Mouse (Mus musculus) heart, postnatal 0 days (tissue): ENCODE data around the gene Dctn3. TPM values are rescaled to one million over a fixed set of nuclear protein-coding genes. Genes with fewer than 3 reads are reported as not detected.

Experiments used
- ATAC-seq: fragments of 200-750 bp; cut with Nextera tagmentation; 2 replicates; pipeline ENCODE4 v1.8.0; 2017; ENCODE audit warnings: low read depth, moderate number of reproducible peaks, moderate library complexity; ENCODE audit not compliant: insufficient read depth
- DNase-seq: peaks from one replicate; pipeline ENCODE4 v3.0.0-alpha.2; 2016; ENCODE audit warnings: low spot score
- H3K27ac ChIP-seq: fragments of 300-500 bp; sonication (generic); 2 replicates; pipeline ENCODE4 v1.5.1; 2014; ENCODE audit warnings: low read depth, mild to moderate bottlenecking
- H3K27me3 ChIP-seq: fragments of 300-500 bp; sonication (generic); 2 replicates; pipeline ENCODE4 v1.6.1; 2014; ENCODE audit warnings: low read length, mixed read lengths; ENCODE audit not compliant: control insufficient read depth, insufficient read depth
- H3K36me3 ChIP-seq: fragments of 300-500 bp; sonication (generic); replicated peaks from 2 replicates; pipeline ENCODE4 v1.6.1; 2014; ENCODE audit warnings: low read length, mixed read lengths; ENCODE audit not compliant: control insufficient read depth, insufficient read depth
- H3K4me1 ChIP-seq: fragments of 300-500 bp; sonication (generic); 2 replicates; pipeline ENCODE4 v1.6.1; 2014; ENCODE audit warnings: antibody characterized with exemption; ENCODE audit not compliant: control insufficient read depth, insufficient read depth
- H3K4me2 ChIP-seq: fragments of 300-500 bp; sonication (generic); 2 replicates; pipeline ENCODE4 v1.6.1; 2014; ENCODE audit warnings: low read depth, mild to moderate bottlenecking, low read length, moderate library complexity
- H3K4me3 ChIP-seq: fragments of 300-500 bp; sonication (generic); 2 replicates; pipeline ENCODE4 v1.5.1; 2014; ENCODE audit warnings: low read depth, low read length
- H3K9ac ChIP-seq: fragments of 300-500 bp; sonication (generic); replicated peaks from 2 replicates; pipeline ENCODE4 v1.6.1; 2014; ENCODE audit warnings: low read depth, low read length, mixed read lengths
- H3K9me3 ChIP-seq: fragments of 300-500 bp; sonication (generic); replicated peaks from 2 replicates; pipeline ENCODE4 v1.6.1; 2016; ENCODE audit warnings: low read length; ENCODE audit not compliant: control insufficient read depth
- CTCF ChIP-seq: IDR thresholded peaks from 2 replicates; pipeline ENCODE4 v1.5.1; 2016; ENCODE audit warnings: antibody characterized with exemption, control low read depth, low read depth
- EP300 ChIP-seq: IDR thresholded peaks from 2 replicates; pipeline ENCODE4 v1.6.1; 2016; ENCODE audit warnings: antibody characterized with exemption, low read depth
- WGBS: fragments of 180-500 bp; shearing (Covaris S2); extraction: QIAGEN DNeasy Blood & Tissue Kit; methylation state at CpG from one replicate; pipeline ENCODE4 v1.1.7; 2014; 5-methylcytosine and 5-hydroxymethylcytosine counted together
- polyA plus RNA-seq: library from polyadenylated mRNA; unstranded; fragments of >200 nt; fragmentation: Nextera tagmentation; extraction: Ambion mirVana; gene quantifications from 2 replicates; pipeline ENCODE4 v1.2.1, GENCODE M21; 2015
- total RNA-seq: library from RNA; depleted of rRNA; stranded (reverse); fragments of >200 nt; gene quantifications from 2 replicates; pipeline ENCODE4 v1.2.3, GENCODE M21; 2014; ENCODE audit warnings: low replicate concordance

Dctn3 gene
- total and polyA plus RNA-seq, 2 experiments from 2014 or later = 121 to 161 TPM

- Histone ChIP-seq H3K9ac (no peak overlapping the region), H3K4me2 (no peak overlapping the region), H3K27me3 (no peaks in the 10 kb centered on the region), H3K36me3 (no peaks in the 10 kb centered on the region), H3K4me1 (peaks cover 10% of the 10 kb centered on the region), H3K9me3 (no peaks in the 10 kb centered on the region), H3K4me3 (no peak overlapping the region), H3K27ac (no peak overlapping the region)
- TF ChIP-seq EP300 (no peak), CTCF (no peak)
- ATAC-seq (no peak), DNase-seq (no peak)
- WGBS = 68% methylated on average over 1 of the region's 1 CpGs
These were observed 22.1 kb upstream of the Dctn3 start for GRCm38 (mm10) chr4:41745021-41745420.

GRCm38 (mm10) chr4:41744131-41744530 lies 21.2 kb upstream of the Dctn3 start:
- no peak for TF ChIP-seq CTCF
- Histone ChIP-seq H3K4me1 (peaks cover 14% of the 10 kb centered on the region), H3K36me3 (peaks cover 2% of the 10 kb centered on the region; the same call in 1 of the 2 replicates), H3K4me3 (no peak overlapping the region), H3K4me2 (no peak overlapping the region), H3K27ac (no peak overlapping the region), H3K9me3 (no peaks in the 10 kb centered on the region), H3K27me3 (no peaks in the 10 kb centered on the region), H3K9ac (no peak overlapping the region)
- no peak for ATAC-seq
- WGBS = 64% methylated on average over 2 of the region's 2 CpGs
- DNase-seq = no peak

GRCm38 (mm10) chr4:41741158-41741560 lies 18.2 kb upstream of the Dctn3 start:
- TF ChIP-seq EP300 (peak; percentile 54; the same call in 1 of the 2 replicates), CTCF (peak; percentile 16; the same call in 1 of the 2 replicates)
- under 1% methylated on average over 27 of the region's 27 CpGs for WGBS
- H3K27ac ChIP-seq = peak overlapping the region; percentile 84
- peaks cover 10% of the 10 kb centered on the region; the same call in 1 of the 2 replicates for H3K36me3 ChIP-seq
- H3K4me3 ChIP-seq = peak overlapping the region; percentile 60
- DNase-seq = peak; percentile 93
- H3K27me3 ChIP-seq = no peaks in the 10 kb centered on the region
- peak overlapping the region; percentile 69 for H3K4me2 ChIP-seq
- peak; percentile 97 for ATAC-seq
- H3K4me1 ChIP-seq = peaks cover 14% of the 10 kb centered on the region
- H3K9ac ChIP-seq = peak overlapping the region; percentile 43
- H3K9me3 ChIP-seq = no peaks in the 10 kb centered on the region

GRCm38 (mm10) chr4:41740380-41741157 lies 17.6 kb upstream of the Dctn3 start:
- ATAC-seq (peak; percentile 65), DNase-seq (peak; percentile 25)
- H3K9ac ChIP-seq = peak overlapping the region; percentile 43
- H3K36me3 ChIP-seq = peaks cover 10% of the 10 kb centered on the region; the same call in 1 of the 2 replicates
- under 1% methylated on average over 48 of the region's 48 CpGs for WGBS
- TF ChIP-seq CTCF = no peak
- TF ChIP-seq EP300 = no peak
- peak overlapping the region; percentile 84 for H3K27ac ChIP-seq
- H3K9me3 ChIP-seq = no peaks in the 10 kb centered on the region
- peaks cover 14% of the 10 kb centered on the region for H3K4me1 ChIP-seq
- H3K4me2 ChIP-seq = peak overlapping the region; percentile 69
- no peaks in the 10 kb centered on the region for H3K27me3 ChIP-seq
- H3K4me3 ChIP-seq = peak overlapping the region; percentile 60

- TF ChIP-seq CTCF (no peak), EP300 (no peak)
- no peak for ATAC-seq
- Histone ChIP-seq H3K27me3 (no peaks in the 10 kb centered on the region), H3K36me3 (peaks cover 10% of the 10 kb centered on the region; the same call in 1 of the 2 replicates), H3K4me2 (no peak overlapping the region), H3K4me1 (peaks cover 14% of the 10 kb centered on the region), H3K4me3 (no peak overlapping the region), H3K9ac (no peak overlapping the region), H3K9me3 (no peaks in the 10 kb centered on the region), H3K27ac (no peak overlapping the region)
- WGBS = 95% methylated on average over 13 of the region's 13 CpGs
- no peak for DNase-seq
These were observed 16.3 kb upstream of the Dctn3 start for GRCm38 (mm10) chr4:41739260-41739659.

- DNase-seq (no peak), ATAC-seq (no peak)
- 82% methylated on average over 1 of the region's 1 CpGs for whole genome bisulfite sequencing
- TF ChIP-seq EP300 (no peak), CTCF (no peak)
- Histone ChIP-seq H3K4me1 (peaks cover 14% of the 10 kb centered on the region), H3K36me3 (peaks cover 10% of the 10 kb centered on the region; the same call in 1 of the 2 replicates), H3K9me3 (no peaks in the 10 kb centered on the region), H3K27me3 (0 out of 2 replicates have a peak, but pooled peaks cover 3% of the 10 kb centered on the region), H3K4me3 (no peak overlapping the region), H3K4me2 (no peak overlapping the region), H3K9ac (no peak overlapping the region), H3K27ac (no peak overlapping the region)
These were observed 15.3 kb upstream of the Dctn3 start for GRCm38 (mm10) chr4:41738256-41738603.
